Mouse (Mus musculus) C2C12 (cell line): Measurements from ENCODE around the gene Lrba. TPM values are rescaled to one million over a fixed set of nuclear protein-coding genes. Genes with fewer than 3 reads are reported as not detected.

ENCODE experiments used
- H3K27me3 ChIP-seq: one replicate; pipeline ENCODE4 v1.6.1; 2011; ENCODE audit not compliant: control insufficient read depth, insufficient read depth, insufficient read length
- H3K36me3 ChIP-seq: one replicate; pipeline ENCODE4 v1.6.1; 2011; ENCODE audit not compliant: control insufficient read depth, insufficient read depth
- H3K4me3 ChIP-seq: one replicate; pipeline ENCODE4 v1.5.1; 2011; ENCODE audit warnings: mild to moderate bottlenecking, control low read depth; ENCODE audit not compliant: poor library complexity, insufficient read depth, severe bottlenecking
- H3K79me2 ChIP-seq: one replicate; pipeline ENCODE4 v1.6.1; 2011; ENCODE audit not compliant: control insufficient read depth, insufficient read depth
- H3K79me3 ChIP-seq: one replicate; pipeline ENCODE4 v1.6.1; 2011; ENCODE audit warnings: low read depth, control low read depth
- H3ac ChIP-seq: one replicate; pipeline ENCODE3; 2011; ENCODE audit warnings: low read depth; ENCODE audit not compliant: control insufficient read depth, insufficient read length
- CEBPB ChIP-seq: IDR thresholded peaks from one replicate; pipeline ENCODE4 v1.6.1; 2011; ENCODE audit warnings: low read depth, mild to moderate bottlenecking, control low read depth, moderate library complexity
- CTCF ChIP-seq: IDR thresholded peaks from one replicate; pipeline ENCODE4 v1.5.1; 2011; ENCODE audit not compliant: control insufficient read depth, insufficient read depth, insufficient read length
- FOSL1 ChIP-seq: IDR thresholded peaks from one replicate; pipeline ENCODE4 v1.8.0; 2011; ENCODE audit warnings: mild to moderate bottlenecking, low read length; ENCODE audit not compliant: poor library complexity, insufficient read depth, severe bottlenecking
- MAX ChIP-seq: IDR thresholded peaks from one replicate; pipeline ENCODE4 v1.6.1; 2011; ENCODE audit warnings: mild to moderate bottlenecking, control low read depth
- MYOD1 ChIP-seq: IDR thresholded peaks from one replicate; pipeline ENCODE4 v1.6.1; 2011; ENCODE audit warnings: low read depth; ENCODE audit not compliant: control insufficient read depth, insufficient read length
- MYOG ChIP-seq: IDR thresholded peaks from one replicate; pipeline ENCODE4 v1.6.1; 2011; ENCODE audit not compliant: control insufficient read depth, insufficient read length; ENCODE audit errors: extremely low read depth
- USF1 ChIP-seq: IDR thresholded peaks from one replicate; pipeline ENCODE4 v1.6.1; 2011; ENCODE audit warnings: low read depth, mild to moderate bottlenecking, control low read depth, moderate library complexity
- polyA plus RNA-seq: library from polyadenylated mRNA; unstranded; fragments of >200 nt; fragmentation: generic; extraction: Trizol; gene quantifications from one replicate; pipeline ENCODE4 v1.2.1, GENCODE M21; 2012; ENCODE audit warnings: missing spikeins

Gene Lrba
- polyA plus RNA-seq, 1 experiment = 2.6 TPM

GRCm38 (mm10) chr3:86754595-86755557, 530.4 kb downstream of the Lrba start:
- TF ChIP-seq CTCF (no peak), FOSL1 (no peak), MAX (no peak), CEBPB (no peak), USF1 (no peak), MYOD1 (no peak), MYOG (no peak)
- Histone ChIP-seq H3K36me3 (no peaks in the 10 kb centered on the region), H3K79me2 (no peaks in the 10 kb centered on the region), H3K4me3 (no peak overlapping the region), H3ac (no peak overlapping the region), H3K79me3 (no peaks in the 10 kb centered on the region), H3K27me3 (no peaks in the 10 kb centered on the region)

GRCm38 (mm10) chr3:86756548-86756947, 532.1 kb downstream of the Lrba start:
- no peaks in the 10 kb centered on the region for H3K36me3 ChIP-seq
- H3K79me2 ChIP-seq = no peaks in the 10 kb centered on the region
- no peaks in the 10 kb centered on the region for H3K27me3 ChIP-seq
- no peak overlapping the region for H3ac ChIP-seq
- H3K79me3 ChIP-seq = no peaks in the 10 kb centered on the region
- TF ChIP-seq CTCF = no peak
- TF ChIP-seq MAX = no peak
- no peak for TF ChIP-seq USF1
- TF ChIP-seq MYOG = no peak
- no peak for TF ChIP-seq FOSL1
- TF ChIP-seq CEBPB = no peak
- no peak for TF ChIP-seq MYOD1
- no peak overlapping the region for H3K4me3 ChIP-seq

GRCm38 (mm10) chr3:86758727-86759126, 534.2 kb downstream of the Lrba start:
- no peak for TF ChIP-seq MYOD1
- TF ChIP-seq MAX = no peak
- no peak for TF ChIP-seq FOSL1
- TF ChIP-seq CEBPB = no peak
- no peak for TF ChIP-seq CTCF
- TF ChIP-seq MYOG = no peak
- no peak for TF ChIP-seq USF1
- no peak overlapping the region for H3K4me3 ChIP-seq
- H3K79me2 ChIP-seq = no peaks in the 10 kb centered on the region
- H3K79me3 ChIP-seq = no peaks in the 10 kb centered on the region
- H3K27me3 ChIP-seq = no peaks in the 10 kb centered on the region
- H3ac ChIP-seq = no peak overlapping the region
- H3K36me3 ChIP-seq = no peaks in the 10 kb centered on the region

GRCm38 (mm10) chr3:86759383-86759782, 534.9 kb downstream of the Lrba start:
- Histone ChIP-seq H3K27me3 (no peaks in the 10 kb centered on the region), H3ac (no peak overlapping the region), H3K4me3 (no peak overlapping the region), H3K79me2 (no peaks in the 10 kb centered on the region), H3K36me3 (no peaks in the 10 kb centered on the region), H3K79me3 (no peaks in the 10 kb centered on the region)
- TF ChIP-seq CTCF (no peak), MAX (no peak), FOSL1 (no peak), MYOG (no peak)

- Histone ChIP-seq H3K36me3 (no peaks in the 10 kb centered on the region), H3K79me3 (no peaks in the 10 kb centered on the region), H3K27me3 (no peaks in the 10 kb centered on the region), H3ac (no peak overlapping the region), H3K4me3 (no peak overlapping the region), H3K79me2 (no peaks in the 10 kb centered on the region)
- TF ChIP-seq MYOG = no peak
- TF ChIP-seq CEBPB = no peak
- TF ChIP-seq MAX = no peak
- TF ChIP-seq CTCF = no peak
- no peak for TF ChIP-seq FOSL1
- TF ChIP-seq MYOD1 = no peak
- TF ChIP-seq USF1 = no peak
Measured at GRCm38 (mm10) chr3:86759834-86760233, 535.4 kb downstream of the Lrba start.

GRCm38 (mm10) chr3:86760474-86760873, 536.0 kb downstream of the Lrba start:
- H3K36me3 ChIP-seq = no peaks in the 10 kb centered on the region
- no peaks in the 10 kb centered on the region for H3K79me2 ChIP-seq
- H3K27me3 ChIP-seq = no peaks in the 10 kb centered on the region
- TF ChIP-seq MAX (no peak), MYOD1 (no peak), USF1 (no peak), CEBPB (no peak), MYOG (no peak), FOSL1 (no peak), CTCF (no peak)
- H3K79me3 ChIP-seq = no peaks in the 10 kb centered on the region
- H3K4me3 ChIP-seq = no peak overlapping the region
- H3ac ChIP-seq = no peak overlapping the region
